Mouse (Mus musculus) ES-Bruce4 (cell line): ENCODE measurements around the gene Ptprt.

Experiments used
- CTCF ChIP-seq: IDR thresholded peaks from one replicate; pipeline ENCODE4 v1.8.1; 2011; ENCODE audit warnings: low read depth, low read length
- POLR2A ChIP-seq: IDR thresholded peaks from one replicate; pipeline ENCODE4 v1.8.1; 2011; ENCODE audit warnings: low read length; ENCODE audit not compliant: insufficient read depth

- TF ChIP-seq CTCF (no peak), POLR2A (no peak)
These were observed 699.5 kb downstream of the Ptprt start for GRCm38 (mm10) chr2:161961179-161962163.
